Mouse (Mus musculus): ENCODE measurements around the gene Serpind1. TPM values are rescaled to one million over a fixed set of nuclear protein-coding genes. Genes with fewer than 3 reads are reported as not detected.

Serpind1 gene
- polyA plus RNA-seq, 1 experiment from 2014 or later: 3.7 TPM

GRCm38 (mm10) chr16:17312531-17312930, 18.6 kb upstream of the Serpind1 start:
- no peak for ATAC-seq
- Histone ChIP-seq H3K36me3 (ENCODE audit: control insufficient read depth, insufficient read depth, low read length) (peaks cover 61% of the 10 kb centered on the region), H3K9me3 (replicated peaks; ENCODE audit: control insufficient read depth, low read length, poor library complexity, severe bottlenecking) (no peaks in the 10 kb centered on the region), H3K27me3 (ENCODE audit: control insufficient read depth, insufficient read depth, low read depth, low read length) (no peaks in the 10 kb centered on the region), H3K4me1 (ENCODE audit: control insufficient read depth, insufficient read depth, low read length) (no peaks in the 10 kb centered on the region), H3K4me3 (ENCODE audit: low read depth, low read length) (no peak overlapping the region), H3K27ac (ENCODE audit: low read length) (no peak overlapping the region), H3K9ac (ENCODE audit: low read depth, low read length) (no peak overlapping the region), H3K4me2 (ENCODE audit: low read length) (no peak overlapping the region)
- 93% methylated on average over 5 of the region's 5 CpGs for WGBS

- 94% methylated on average over 7 of the region's 7 CpGs for WGBS
- Histone ChIP-seq H3K36me3 (ENCODE audit: control insufficient read depth, insufficient read depth, low read length) (peaks cover 45% of the 10 kb centered on the region), H3K4me1 (ENCODE audit: control insufficient read depth, insufficient read depth, low read length) (no peaks in the 10 kb centered on the region), H3K27ac (ENCODE audit: low read length) (no peak overlapping the region), H3K4me3 (ENCODE audit: low read depth, low read length) (no peak overlapping the region), H3K27me3 (ENCODE audit: control insufficient read depth, insufficient read depth, low read depth, low read length) (no peaks in the 10 kb centered on the region), H3K4me2 (ENCODE audit: low read length) (no peak overlapping the region), H3K9ac (ENCODE audit: low read depth, low read length) (no peak overlapping the region), H3K9me3 (replicated peaks; ENCODE audit: control insufficient read depth, low read length, poor library complexity, severe bottlenecking) (no peaks in the 10 kb centered on the region)
- no peak for ATAC-seq
Observed at GRCm38 (mm10) chr16:17316554-17316953, 14.6 kb upstream of the Serpind1 start.

- Histone ChIP-seq H3K27me3 (ENCODE audit: control insufficient read depth, insufficient read depth, low read depth, low read length) (no peaks in the 10 kb centered on the region), H3K4me3 (ENCODE audit: low read depth, low read length) (no peak overlapping the region), H3K27ac (ENCODE audit: low read length) (no peak overlapping the region), H3K36me3 (ENCODE audit: control insufficient read depth, insufficient read depth, low read length) (peaks cover 37% of the 10 kb centered on the region), H3K9me3 (replicated peaks; ENCODE audit: control insufficient read depth, low read length, poor library complexity, severe bottlenecking) (no peaks in the 10 kb centered on the region), H3K4me1 (ENCODE audit: control insufficient read depth, insufficient read depth, low read length) (no peaks in the 10 kb centered on the region), H3K9ac (ENCODE audit: low read depth, low read length) (no peak overlapping the region), H3K4me2 (ENCODE audit: low read length) (no peak overlapping the region)
- WGBS: 79% methylated on average over 5 of the region's 5 CpGs
- no peak for ATAC-seq
Observed at GRCm38 (mm10) chr16:17321481-17321880, 9.7 kb upstream of the Serpind1 start.

DNA sequence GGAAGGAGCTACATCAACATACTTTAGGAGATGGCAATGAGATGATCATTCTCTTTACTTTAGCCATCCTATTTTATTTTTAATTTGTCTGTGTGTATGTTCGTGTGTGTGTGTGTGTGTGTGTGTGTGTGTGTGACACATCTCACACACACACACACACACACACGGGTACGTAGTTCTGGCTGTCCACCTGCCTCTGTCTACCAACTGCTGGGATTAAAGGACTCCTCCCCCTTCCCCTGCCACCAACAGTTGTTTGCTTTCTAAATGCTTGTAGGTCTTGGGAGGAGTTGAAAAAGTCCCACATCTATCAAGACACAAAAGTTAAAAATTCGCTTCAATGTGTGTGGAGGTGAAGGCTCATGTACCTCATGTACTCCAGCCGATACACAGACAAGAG, 6.4 kb upstream of the Serpind1 start:
- H3K27ac ChIP-seq (ENCODE audit: low read length): no peak overlapping the region
- no peaks in the 10 kb centered on the region for H3K27me3 ChIP-seq (ENCODE audit: control insufficient read depth, insufficient read depth, low read depth, low read length)
- H3K4me3 ChIP-seq (ENCODE audit: low read depth, low read length): no peak overlapping the region
- no peaks in the 10 kb centered on the region for H3K4me1 ChIP-seq (ENCODE audit: control insufficient read depth, insufficient read depth, low read length)
- H3K9me3 ChIP-seq (replicated peaks; ENCODE audit: control insufficient read depth, low read length, poor library complexity, severe bottlenecking): no peaks in the 10 kb centered on the region
- H3K4me2 ChIP-seq (ENCODE audit: low read length): no peak overlapping the region
- no peak overlapping the region for H3K9ac ChIP-seq (ENCODE audit: low read depth, low read length)
- 91% methylated on average over 5 of the region's 5 CpGs for WGBS
- ATAC-seq: no peak
- H3K36me3 ChIP-seq (ENCODE audit: control insufficient read depth, insufficient read depth, low read length): peaks cover 20% of the 10 kb centered on the region

DNA sequence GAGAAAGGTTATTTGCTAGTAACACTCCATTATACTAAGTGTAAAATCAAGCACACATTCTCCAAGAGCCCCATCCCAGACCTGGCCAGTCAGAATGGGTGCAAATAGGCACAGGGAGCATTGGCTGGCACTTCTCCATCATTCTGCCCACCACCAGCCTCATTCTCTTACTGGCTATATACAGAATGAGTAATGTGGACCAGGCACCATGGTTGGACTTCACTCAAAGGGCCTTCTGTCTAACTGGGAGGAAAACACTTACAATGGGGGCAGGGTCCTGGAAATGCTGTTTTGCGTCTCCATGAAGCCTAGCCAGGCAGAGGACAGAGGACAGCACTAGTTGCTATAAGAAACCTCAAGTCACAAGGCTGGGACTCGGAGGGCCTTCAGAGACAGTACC, 5.1 kb upstream of the Serpind1 start:
- 96% methylated on average over 2 of the region's 2 CpGs for WGBS
- H3K36me3 ChIP-seq (ENCODE audit: control insufficient read depth, insufficient read depth, low read length): peaks cover 25% of the 10 kb centered on the region
- no peak for ATAC-seq

DNA sequence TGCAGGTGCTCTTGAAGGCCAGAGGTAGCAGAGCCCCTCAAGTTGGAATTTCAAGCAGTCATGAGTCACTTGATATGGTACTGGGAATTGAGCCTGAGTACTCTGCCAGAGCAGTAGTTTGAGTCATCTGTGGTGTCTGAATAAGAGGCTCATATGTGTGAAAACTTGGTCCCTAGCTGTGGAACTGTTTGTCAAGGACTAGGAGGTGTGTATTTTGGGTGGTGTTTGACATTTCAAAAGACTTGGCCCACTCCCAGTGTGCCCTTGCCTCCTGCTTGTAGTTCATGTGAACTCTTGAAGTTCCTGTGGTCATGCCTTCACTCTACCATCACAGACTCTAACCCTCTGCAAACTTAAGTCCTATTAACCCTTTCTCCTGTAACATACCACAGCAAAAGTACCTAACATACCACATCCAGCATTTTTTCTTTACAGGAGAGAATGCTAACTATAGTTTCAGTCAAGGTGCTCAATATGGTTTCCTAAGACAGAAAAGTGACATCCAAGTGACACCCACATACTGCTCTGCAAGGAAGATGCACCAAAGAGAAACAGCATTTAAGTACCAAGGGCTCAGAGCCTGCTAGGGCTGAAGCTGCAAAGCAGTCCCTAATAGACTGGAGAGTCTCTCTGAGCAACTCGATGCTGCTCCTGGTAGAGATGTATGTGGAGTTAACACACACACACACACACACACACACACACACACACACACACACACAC, 1.2 kb upstream of the Serpind1 start:
- WGBS: 71% methylated on average over 1 of the region's 1 CpGs
- H3K4me3 ChIP-seq (ENCODE audit: low read depth, low read length): no peak overlapping the region
- ATAC-seq: no peak
- no peak overlapping the region for H3K27ac ChIP-seq (ENCODE audit: low read length)
- no peak overlapping the region for H3K4me2 ChIP-seq (ENCODE audit: low read length)
- H3K36me3 ChIP-seq (ENCODE audit: control insufficient read depth, insufficient read depth, low read length): peaks cover 10% of the 10 kb centered on the region
- H3K9ac ChIP-seq (ENCODE audit: low read depth, low read length): no peak overlapping the region
- H3K27me3 ChIP-seq (ENCODE audit: control insufficient read depth, insufficient read depth, low read depth, low read length): no peaks in the 10 kb centered on the region
- no peaks in the 10 kb centered on the region for H3K9me3 ChIP-seq (replicated peaks; ENCODE audit: control insufficient read depth, low read length, poor library complexity, severe bottlenecking)
- no peaks in the 10 kb centered on the region for H3K4me1 ChIP-seq (ENCODE audit: control insufficient read depth, insufficient read depth, low read length)

More for the DNA sequence above, 5.1 kb upstream of the Serpind1 start:
- H3K4me2 ChIP-seq (ENCODE audit: low read length): no peak overlapping the region
- H3K9me3 ChIP-seq (replicated peaks; ENCODE audit: control insufficient read depth, low read length, poor library complexity, severe bottlenecking): no peaks in the 10 kb centered on the region
- H3K27ac ChIP-seq (ENCODE audit: low read length): no peak overlapping the region
- H3K4me3 ChIP-seq (ENCODE audit: low read depth, low read length): no peak overlapping the region
- H3K4me1 ChIP-seq (ENCODE audit: control insufficient read depth, insufficient read depth, low read length): no peaks in the 10 kb centered on the region
- no peak overlapping the region for H3K9ac ChIP-seq (ENCODE audit: low read depth, low read length)
- no peaks in the 10 kb centered on the region for H3K27me3 ChIP-seq (ENCODE audit: control insufficient read depth, insufficient read depth, low read depth, low read length)

DNA sequence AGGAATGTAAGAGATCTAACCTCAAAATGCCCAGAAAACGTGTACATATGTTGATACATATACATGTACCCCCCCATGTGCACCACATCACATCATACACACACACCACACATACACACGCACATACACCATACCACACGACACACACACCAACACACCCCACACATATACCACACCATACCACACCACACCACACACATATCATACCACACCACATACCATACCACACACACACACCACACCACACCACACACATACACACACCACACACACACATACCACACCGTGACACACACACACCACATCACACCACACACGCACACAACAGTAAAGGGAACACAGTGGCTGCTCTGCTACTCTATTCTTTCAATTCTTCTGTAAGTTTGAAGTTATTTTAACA, 684 bp downstream of the Serpind1 start:
- WGBS: 93% methylated on average over 5 of the region's 5 CpGs
- no peak for ATAC-seq
- peaks cover 6% of the 10 kb centered on the region for H3K36me3 ChIP-seq (ENCODE audit: control insufficient read depth, insufficient read depth, low read length)
- H3K9ac ChIP-seq (ENCODE audit: low read depth, low read length): no peak overlapping the region
- H3K4me3 ChIP-seq (ENCODE audit: low read depth, low read length): no peak overlapping the region
- H3K4me2 ChIP-seq (ENCODE audit: low read length): no peak overlapping the region
- no peaks in the 10 kb centered on the region for H3K9me3 ChIP-seq (replicated peaks; ENCODE audit: control insufficient read depth, low read length, poor library complexity, severe bottlenecking)
- no peak overlapping the region for H3K27ac ChIP-seq (ENCODE audit: low read length)
- H3K4me1 ChIP-seq (ENCODE audit: control insufficient read depth, insufficient read depth, low read length): no peaks in the 10 kb centered on the region
- no peaks in the 10 kb centered on the region for H3K27me3 ChIP-seq (ENCODE audit: control insufficient read depth, insufficient read depth, low read depth, low read length)

- ATAC-seq: no peak
- H3K4me2 ChIP-seq (ENCODE audit: low read length): no peak overlapping the region
- peaks cover 6% of the 10 kb centered on the region for H3K36me3 ChIP-seq (ENCODE audit: control insufficient read depth, insufficient read depth, low read length)
Observed at GRCm38 (mm10) chr16:17334574-17334973, 3.4 kb downstream of the Serpind1 start.

GRCm38 (mm10) chr16:17336089-17336488, 4.9 kb downstream of the Serpind1 start:
- ATAC-seq: no peak
- no peak overlapping the region for H3K4me2 ChIP-seq (ENCODE audit: low read length)
- 77% methylated on average over 1 of the region's 1 CpGs for WGBS

More at GRCm38 (mm10) chr16:17334574-17334973, 3.4 kb downstream of the Serpind1 start:
- H3K4me1 ChIP-seq (ENCODE audit: control insufficient read depth, insufficient read depth, low read length): no peaks in the 10 kb centered on the region
- no peak overlapping the region for H3K9ac ChIP-seq (ENCODE audit: low read depth, low read length)
- no peaks in the 10 kb centered on the region for H3K27me3 ChIP-seq (ENCODE audit: control insufficient read depth, insufficient read depth, low read depth, low read length)
- H3K4me3 ChIP-seq (ENCODE audit: low read depth, low read length): no peak overlapping the region
- no peaks in the 10 kb centered on the region for H3K9me3 ChIP-seq (replicated peaks; ENCODE audit: control insufficient read depth, low read length, poor library complexity, severe bottlenecking)
- no peak overlapping the region for H3K27ac ChIP-seq (ENCODE audit: low read length)

More at GRCm38 (mm10) chr16:17336089-17336488, 4.9 kb downstream of the Serpind1 start:
- Histone ChIP-seq H3K27me3 (ENCODE audit: control insufficient read depth, insufficient read depth, low read depth, low read length) (no peaks in the 10 kb centered on the region), H3K4me1 (ENCODE audit: control insufficient read depth, insufficient read depth, low read length) (no peaks in the 10 kb centered on the region), H3K9me3 (replicated peaks; ENCODE audit: control insufficient read depth, low read length, poor library complexity, severe bottlenecking) (no peaks in the 10 kb centered on the region), H3K27ac (ENCODE audit: low read length) (no peak overlapping the region), H3K4me3 (ENCODE audit: low read depth, low read length) (no peak overlapping the region), H3K36me3 (ENCODE audit: control insufficient read depth, insufficient read depth, low read length) (peaks cover 4% of the 10 kb centered on the region), H3K9ac (ENCODE audit: low read depth, low read length) (no peak overlapping the region)
